Mouse (Mus musculus) MEL (cell line): ENCODE results near the gene Pex14. TPM values are rescaled to one million over a fixed set of nuclear protein-coding genes. Genes with fewer than 3 reads are reported as not detected.

ENCODE experiments used
- DNase-seq: peaks from one replicate; pipeline ENCODE4 v3.0.0; 2011; ENCODE audit warnings: low read depth, low spot score
- H3K27ac ChIP-seq: 2 replicates; pipeline ENCODE4 v1.5.1; 2012; ENCODE audit warnings: low read depth, mild to moderate bottlenecking, control low read depth, low read length, moderate library complexity; ENCODE audit not compliant: control insufficient read depth
- H3K27me3 ChIP-seq, 2 experiments: fragments of 150-350 bp in 1 of 2; sonication (generic) in 1 of 2; 2 replicates each; pipeline ENCODE4 v1.6.1; 2012; ENCODE audit warnings: low read length in 2 of 2, mild to moderate bottlenecking in 2 of 2, improper control_type of control experiment in 1 of 2, moderate library complexity in 1 of 2; ENCODE audit not compliant: insufficient read depth in 2 of 2, control insufficient read depth in 1 of 2
- H3K36me3 ChIP-seq, 2 experiments: 2 replicates each; pipeline ENCODE4 v1.6.1; 2012 to 2014; ENCODE audit warnings: low read length in 2 of 2, improper control_type of control experiment in 1 of 2, inconsistent platforms in 1 of 2, mild to moderate bottlenecking in 1 of 2; ENCODE audit not compliant: insufficient read depth in 2 of 2, control insufficient read depth in 1 of 2
- H3K4me1 ChIP-seq, 2 experiments: fragments of 150-350 bp in 1 of 2; sonication (generic) in 1 of 2; 2 replicates each; pipeline ENCODE4 v1.6.1; 2012; ENCODE audit warnings: low read length in 2 of 2, improper control_type of control experiment in 1 of 2, mild to moderate bottlenecking in 1 of 2; ENCODE audit not compliant: insufficient read depth in 2 of 2, control insufficient read depth in 1 of 2
- H3K4me3 ChIP-seq, 2 experiments: fragments of 150-350 bp in 1 of 2; sonication (generic) in 1 of 2; 2 replicates each; pipeline ENCODE4 v1.5.1; 2012; ENCODE audit warnings: low read depth in 2 of 2, low read length in 2 of 2, mild to moderate bottlenecking in 2 of 2, moderate library complexity in 2 of 2, control low read depth in 1 of 2, improper control_type of control experiment in 1 of 2; ENCODE audit not compliant: control insufficient read depth in 1 of 2, insufficient read depth in 1 of 2
- H3K79me2 ChIP-seq: 2 replicates; pipeline ENCODE4 v1.6.1; 2012; ENCODE audit warnings: mild to moderate bottlenecking, low read length, moderate library complexity; ENCODE audit not compliant: control insufficient read depth, poor library complexity, insufficient read depth
- H3K9ac ChIP-seq: 2 replicates; pipeline ENCODE4 v1.6.1; 2012; ENCODE audit warnings: low read depth, mild to moderate bottlenecking, control low read depth, low read length, moderate library complexity; ENCODE audit not compliant: control insufficient read depth, poor library complexity, severe bottlenecking
- H3K9me3 ChIP-seq: fragments of 150-350 bp; sonication (generic); replicated peaks from 2 replicates; pipeline ENCODE4 v1.6.1; 2012; ENCODE audit warnings: mild to moderate bottlenecking, low read length, improper control_type of control experiment, moderate library complexity; ENCODE audit not compliant: insufficient read depth
- CHD1 ChIP-seq: IDR thresholded peaks from 2 replicates; pipeline ENCODE4 v1.6.1; 2012; ENCODE audit warnings: low read depth, mild to moderate bottlenecking, inconsistent platforms, low read length, improper control_type of control experiment
- CTCF ChIP-seq, 3 experiments: IDR thresholded peaks in 2 of 3; conservative IDR thresholded peaks in 1 of 3; 2 replicates each; pipeline ENCODE4 v1.5.1; 2011 to 2012; ENCODE audit warnings: low read length in 3 of 3, low read depth in 2 of 3, mild to moderate bottlenecking in 2 of 3, improper control_type of control experiment in 1 of 3, inconsistent platforms in 1 of 3, mixed read lengths in 1 of 3, moderate library complexity in 1 of 3; ENCODE audit not compliant: control insufficient read depth in 1 of 3, insufficient read depth in 1 of 3, poor library complexity in 1 of 3, severe bottlenecking in 1 of 3
- E2F4 ChIP-seq: IDR thresholded peaks from 2 replicates; pipeline ENCODE4 v1.6.1; 2011; ENCODE audit warnings: low read depth, low read length, improper control_type of control experiment, borderline replicate concordance
- ETS1 ChIP-seq: IDR thresholded peaks from 2 replicates; pipeline ENCODE4 v1.6.1; 2012; ENCODE audit warnings: low read depth, mild to moderate bottlenecking, inconsistent platforms, low read length, improper control_type of control experiment, moderate library complexity
- GABPA ChIP-seq: IDR thresholded peaks from 2 replicates; pipeline ENCODE4 v1.6.1; 2012; ENCODE audit warnings: low read depth, mild to moderate bottlenecking, inconsistent platforms, low read length, improper control_type of control experiment, moderate library complexity
- MAFK ChIP-seq: IDR thresholded peaks from 2 replicates; pipeline ENCODE4 v1.6.1; 2011; ENCODE audit warnings: low read depth, mild to moderate bottlenecking, low read length, improper control_type of control experiment, borderline replicate concordance
- MAX ChIP-seq: IDR thresholded peaks from 2 replicates; pipeline ENCODE4 v1.6.1; 2011; ENCODE audit warnings: low read length, improper control_type of control experiment
- MAZ ChIP-seq: IDR thresholded peaks from 2 replicates; pipeline ENCODE4 v1.6.1; 2012; ENCODE audit warnings: low read depth, mild to moderate bottlenecking, inconsistent platforms, low read length, improper control_type of control experiment
- MEF2A ChIP-seq: IDR thresholded peaks from 2 replicates; pipeline ENCODE4 v1.6.1; 2014; ENCODE audit warnings: low read depth, mild to moderate bottlenecking, inconsistent platforms, low read length, improper control_type of control experiment; ENCODE audit not compliant: poor library complexity, insufficient replicate concordance, severe bottlenecking; ENCODE audit errors: extremely low read depth
- MYB ChIP-seq: IDR thresholded peaks from 2 replicates; pipeline ENCODE4 v1.6.1; 2011; ENCODE audit warnings: mild to moderate bottlenecking, low read depth, low read length, improper control_type of control experiment
- RAD21 ChIP-seq: IDR thresholded peaks from 2 replicates; pipeline ENCODE4 v1.6.1; 2011; ENCODE audit warnings: mild to moderate bottlenecking, low read depth, low read length, improper control_type of control experiment
- TAL1 ChIP-seq: IDR thresholded peaks from 2 replicates; pipeline ENCODE4 v1.6.1; 2012; ENCODE audit warnings: mild to moderate bottlenecking, inconsistent platforms, low read length, moderate library complexity, mixed read lengths
- TBP ChIP-seq: IDR thresholded peaks from 2 replicates; pipeline ENCODE4 v1.8.0; 2011; ENCODE audit warnings: low read depth, low read length, improper control_type of control experiment
- UBTF ChIP-seq: IDR thresholded peaks from 2 replicates; pipeline ENCODE4 v1.6.1; 2012; ENCODE audit warnings: low read depth, mild to moderate bottlenecking, inconsistent platforms, low read length, improper control_type of control experiment, moderate library complexity, borderline replicate concordance; ENCODE audit not compliant: insufficient read depth
- USF2 ChIP-seq, 2 experiments: IDR thresholded peaks; 2 replicates each; pipeline ENCODE4 v1.6.1; 2011 to 2012; ENCODE audit warnings: improper control_type of control experiment in 2 of 2, low read length in 2 of 2, borderline replicate concordance in 1 of 2, inconsistent platforms in 1 of 2, low read depth in 1 of 2, mild to moderate bottlenecking in 1 of 2; ENCODE audit not compliant: insufficient read depth in 1 of 2
- ZC3H11A ChIP-seq: IDR thresholded peaks from 2 replicates; pipeline ENCODE4 v1.6.1; 2012; ENCODE audit warnings: low read depth, mild to moderate bottlenecking, inconsistent platforms, low read length, improper control_type of control experiment
- polyA plus RNA-seq, 2 experiments: library from polyadenylated mRNA; stranded (reverse) in 1 of 2; unstranded in 1 of 2; fragments of >175 nt in 1 of 2; fragments of >200 nt in 1 of 2; gene quantifications; 2 replicates each; pipeline versions ENCODE4 v1.2.1 to v1.2.4; 2012; ENCODE audit warnings: low replicate concordance in 2 of 2, low read depth in 1 of 2; ENCODE audit not compliant: insufficient read length in 2 of 2, insufficient read depth in 1 of 2, missing spikeins in 1 of 2
- total RNA-seq: library from RNA; depleted of rRNA; stranded (reverse); fragments of 300-350 nt; gene quantifications from 2 replicates; pipeline ENCODE4 v1.2.3, GENCODE M21; 2012

The Pex14 gene
- total and polyA plus RNA-seq, 3 experiments = 38.3 to 49.2 TPM; not detected in 1

DNA sequence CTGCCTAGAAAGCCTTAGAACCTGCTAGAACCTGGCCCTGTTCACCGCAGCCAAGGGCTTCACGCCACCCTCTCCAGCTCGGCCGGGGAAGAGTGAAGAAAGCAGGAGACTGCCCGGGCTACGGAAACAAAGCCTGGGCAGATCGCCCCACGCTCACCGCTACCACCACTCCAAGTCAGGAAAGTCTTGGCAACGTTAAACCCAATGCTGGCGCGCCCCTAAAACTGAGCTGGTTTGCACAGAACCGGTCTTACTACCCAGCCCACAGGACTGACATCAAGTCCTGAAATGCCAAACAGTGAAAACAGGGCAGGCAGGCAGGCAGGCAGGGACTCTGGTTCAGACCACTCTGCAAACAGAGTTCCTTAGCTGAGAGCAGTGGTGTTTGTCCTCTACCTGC lies 24.6 kb downstream of the Pex14 start:
- no peaks in the 10 kb centered on the region for H3K27me3 ChIP-seq
- peaks cover 1% of the 10 kb centered on the region; the same call in 1 of the 2 replicates for H3K79me2 ChIP-seq
- H3K27ac ChIP-seq = no peak overlapping the region
- peaks cover 0 to 3% of the 10 kb centered on the region in 2 experiments; a peak in 1 of 4 replicates for H3K36me3 ChIP-seq
- H3K9me3 ChIP-seq = no peaks in the 10 kb centered on the region
- DNase-seq = no peak
- TF ChIP-seq TAL1 (no peak), MAZ (no peak), E2F4 (no peak), UBTF (no peak)
- no peak overlapping the region for H3K4me3 ChIP-seq
- H3K4me1 ChIP-seq = no peaks in the 10 kb centered on the region
- H3K9ac ChIP-seq = no peak overlapping the region

DNA sequence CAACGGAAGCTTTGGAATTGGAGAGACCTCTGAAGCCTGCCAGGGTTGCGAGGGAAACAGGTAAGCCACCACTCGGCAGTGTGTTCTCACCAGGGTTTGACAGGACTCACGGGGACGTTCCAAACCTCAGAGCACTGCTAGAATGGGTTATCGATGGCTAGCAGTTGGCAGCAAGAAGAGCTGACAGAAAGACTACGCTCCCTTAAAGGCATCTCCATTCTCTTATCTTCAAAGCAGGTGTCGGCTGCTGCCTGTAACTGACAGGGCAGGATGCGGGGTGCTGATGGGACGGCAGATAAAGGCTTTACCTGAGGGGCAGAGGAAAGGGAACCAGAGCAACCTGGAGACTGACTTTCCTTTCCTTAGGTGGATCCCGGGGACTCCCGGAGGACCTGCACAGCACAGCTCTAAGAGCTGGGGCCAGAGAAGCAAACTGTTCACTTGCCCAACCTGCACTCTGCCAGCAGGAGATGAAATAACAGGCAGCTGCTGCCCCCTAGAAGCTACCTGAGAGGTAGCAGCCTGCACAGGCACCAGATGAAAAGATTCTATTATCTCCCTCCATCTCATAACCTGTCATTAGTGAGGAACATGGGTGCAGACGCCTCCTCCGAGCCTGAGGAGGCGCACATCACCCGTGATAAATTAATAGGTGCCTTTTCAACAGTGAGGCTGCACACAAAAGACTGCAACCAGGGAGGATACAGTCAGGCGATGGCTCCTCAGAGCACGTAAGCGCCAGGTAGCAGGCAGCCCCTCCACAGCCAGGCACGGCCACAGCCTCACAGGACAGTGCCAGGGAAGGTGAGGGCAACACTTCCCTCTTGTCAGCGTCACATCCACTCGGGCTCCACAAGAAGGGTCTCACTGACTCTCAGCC lies 32.8 kb downstream of the Pex14 start:
- Histone ChIP-seq H3K9me3 (no peaks in the 10 kb centered on the region), H3K4me3 (no peak overlapping the region), H3K27ac (no peak overlapping the region), H3K79me2 (no peaks in the 10 kb centered on the region), H3K27me3 (no peaks in the 10 kb centered on the region), H3K36me3 (peaks cover 0 to 3% of the 10 kb centered on the region in 2 experiments; a peak in 2 of 4 replicates), H3K4me1 (no peaks in the 10 kb centered on the region), H3K9ac (no peak overlapping the region)
- peak; percentile 28 for TF ChIP-seq RAD21
- TF ChIP-seq CHD1 = no peak
- no peak for TF ChIP-seq MAZ
- no peak for TF ChIP-seq ETS1
- no peak for TF ChIP-seq MAX
- no peak for TF ChIP-seq ZC3H11A
- no peak for TF ChIP-seq MAFK
- TF ChIP-seq GABPA = no peak
- no peak for TF ChIP-seq MYB
- no peak for TF ChIP-seq USF2 (IDR thresholded peaks at IDR 0.05; ENCODE audit: borderline replicate concordance in 1 of 2, insufficient read depth in 1 of 2, low read depth in 1 of 2, low read length in 2 of 2)
- TF ChIP-seq MEF2A = no peak
- TF ChIP-seq CTCF (IDR thresholded peaks at IDR 0.05 in 2 of 3, conservative IDR thresholded peaks at IDR 0.05 in 1 of 3; ENCODE audit: control insufficient read depth in 1 of 3, insufficient read depth in 1 of 3, low read depth in 2 of 3, low read length in 3 of 3, poor library complexity in 1 of 3, severe bottlenecking in 1 of 3) = peak in 2 of 3 experiments; percentile 9 to 26; a peak in 2 of 6 replicates
- TF ChIP-seq TBP = no peak
- DNase-seq = no peak
